In the genomic region with DNA sequence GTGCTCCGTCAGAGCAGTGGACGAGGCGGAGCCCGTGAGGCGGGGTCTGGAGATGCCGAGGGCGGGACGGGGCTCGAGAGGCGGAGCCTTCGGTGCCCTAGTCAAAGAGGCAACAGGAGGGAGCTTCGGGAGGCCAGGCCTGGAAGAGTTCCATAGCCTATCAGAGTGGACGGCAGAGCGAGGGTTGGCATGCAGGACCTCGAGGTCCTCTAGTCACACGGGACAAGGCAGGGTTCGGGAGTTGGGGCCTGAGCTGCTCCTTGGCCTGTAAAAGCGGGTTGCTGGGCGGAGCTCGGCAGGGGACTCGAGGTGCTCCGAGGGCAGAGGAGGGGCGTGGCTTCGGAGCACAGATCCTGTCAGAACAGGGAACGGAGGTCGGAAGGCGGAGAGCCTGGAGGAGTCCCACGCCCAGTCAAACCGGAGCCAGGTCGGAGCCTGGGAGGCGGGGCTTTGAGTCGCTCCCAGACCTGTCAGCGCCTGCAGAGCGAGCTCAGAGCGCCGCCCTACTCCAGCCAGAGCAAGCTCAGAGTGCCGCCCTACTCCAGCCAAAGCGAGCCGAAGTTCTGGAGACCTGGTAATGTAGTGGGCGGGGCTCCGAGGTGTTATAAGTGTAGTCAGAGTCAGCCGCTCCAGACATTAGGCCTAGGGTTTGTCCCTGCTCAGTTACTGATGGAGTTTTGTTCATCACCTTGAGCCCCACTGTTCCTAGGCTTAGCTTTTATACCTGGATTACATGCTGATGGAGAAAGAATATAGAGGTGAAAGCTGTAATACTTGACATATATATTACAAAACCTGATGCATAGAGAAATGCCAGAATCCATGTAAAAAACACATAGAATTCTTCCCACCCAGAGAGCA, we compare ENCODE assay signal across 8 mouse cellular contexts. TPM values are rescaled to one million over a fixed set of nuclear protein-coding genes. Genes with fewer than 3 reads are reported as not detected.
DNase-seq lines count a peak whose midpoint lies in the region; ATAC-seq and TF ChIP-seq lines count a peak whose summit lies in the region.

A gene (minus strand): TSS at position 27 of the 861 bp plus-strand sequence.

- peak within 1 kb of the TSS; percentile 44 for H3K4me3 ChIP-seq in cortical plate, adult 2 months (ENCODE audit: insufficient read depth, low read length)
- peak within 1 kb of the TSS; percentile 97 for H3K4me3 ChIP-seq in megakaryocyte, embryonic 14.5 days (replicated peaks)

- peak; percentile 96 to 97 for DNase-seq in gastrocnemius, adult 8-10 months (ENCODE audit: low spot score in 2 of 2)
- DNase-seq in hindlimb bud, embryonic 11.5 days (ENCODE audit: extremely low spot score, low read depth, low spot score), result peak; percentile 90
- DNase-seq in left cerebral cortex, adult 8-10 months (ENCODE audit: low spot score in 2 of 2), result peak; percentile 86 to 96
- DNase-seq in right cerebral cortex, postnatal 10 days (ENCODE audit: low spot score in 2 of 2), result peak; percentile 95 to 96
- DNase-seq in urinary bladder, postnatal 25 days (ENCODE audit: low spot score), result peak; percentile 89

- no peaks in the 10 kb centered on the region for H3K36me3 ChIP-seq in megakaryocyte, embryonic 14.5 days (replicated peaks; ENCODE audit: low read length)

- no peaks in the 10 kb centered on the region for H3K9me3 ChIP-seq in megakaryocyte, embryonic 14.5 days

- no peak for TF ChIP-seq CTCF in cortical plate, adult 2 months (IDR thresholded peaks at IDR 0.05; ENCODE audit: extremely low read depth, insufficient read depth, low read length)

- ATAC-seq in activated CD4-positive, CD25-positive, alpha-beta regulatory T cell, adult 4 months, result peak; percentile 90

- TF ChIP-seq POLR2A in cortical plate, adult 2 months (IDR thresholded peaks at IDR 0.05; ENCODE audit: extremely low read depth, insufficient read depth, low read length), result 0 out of 2 replicates have a peak, but pooled peaks have one; percentile 23

- no peaks in the 10 kb centered on the region for H3K4me1 ChIP-seq in cortical plate, adult 2 months (ENCODE audit: control insufficient read depth, insufficient read depth, low read length)
- H3K4me1 ChIP-seq in megakaryocyte, embryonic 14.5 days, result peaks cover 29% of the 10 kb centered on the region

- H3K27me3 ChIP-seq in megakaryocyte, embryonic 14.5 days (replicated peaks), result no peaks in the 10 kb centered on the region

- peak within 1 kb of the TSS; percentile 67 for H3K27ac ChIP-seq in cortical plate, adult 2 months (ENCODE audit: insufficient read depth, low read length)

RNA-seq across cellular contexts. Expression of the gene that starts here (rescaled TPM):
- polyA plus RNA-seq in activated CD4-positive, CD25-positive, alpha-beta regulatory T cell, adult 4 months (2017; shearing (Covaris generic)), result 1 to 10 TPM in 1 of 2 experiments, under 1 TPM in 1; 0.63 to 2.2 TPM
- polyA plus RNA-seq in cortical plate, adult 2 months (2012; rRNA removed), result 12.3 and 12.9 TPM in 2 replicates
- 1 to 10 TPM; 1.3 to 4.6 (median 2.2) TPM for total RNA-seq in gastrocnemius, adult 8-10 months (2022)
- total RNA-seq in left cerebral cortex, adult 8-10 months (2022), result 10 to 100 TPM; 19.1 to 20.4 (median 20.0) TPM
- 0.17 TPM in 1 of 2 replicates, not detected in the other for polyA plus RNA-seq in megakaryocyte, embryonic 14.5 days (2012; ENCODE audit: insufficient read depth, low replicate concordance)

Comparison
In these comparisons a context has a peak if more than half of its experiments do, and no peak if none do; other contexts are left out.
1. Peak in every context shown above with its lines: DNase-seq, ATAC-seq, H3K4me3 ChIP-seq and H3K27ac ChIP-seq.